Mouse (Mus musculus) testis, adult 2 months (tissue): ENCODE results near the gene Pfkp.

ENCODE experiments used
- CTCF ChIP-seq: fragments of 200-500 bp; IDR thresholded peaks from 2 replicates; pipeline ENCODE4 v1.5.1; 2012; ENCODE audit warnings: low read depth, mild to moderate bottlenecking, inconsistent platforms, low read length, moderate library complexity; ENCODE audit not compliant: control insufficient read depth, insufficient read depth, insufficient replicate concordance
- POLR2A ChIP-seq: fragments of 200-500 bp; IDR thresholded peaks from 2 replicates; pipeline ENCODE4 v1.6.1; 2012; ENCODE audit warnings: low read depth, mild to moderate bottlenecking, inconsistent platforms, low read length, moderate library complexity; ENCODE audit not compliant: control insufficient read depth

GRCm38 (mm10) chr13:6629927-6630326, 18.6 kb downstream of the Pfkp start:
- TF ChIP-seq POLR2A: no peak
- no peak for TF ChIP-seq CTCF
